Comparison of ENCODE assay signal across 15 mouse cellular contexts in genomic region chr12:76909218-76909617, GRCm38 (mm10). TPM values are rescaled to one million over a fixed set of nuclear protein-coding genes. Genes with fewer than 3 reads are reported as not detected.
DNase-seq lines count a peak whose midpoint lies in the region; ATAC-seq lines count a peak whose summit lies in the region.
"Had no signal": no experiment of that assay in that cellular context is flagged by ENCODE, and none has a peak within 500 bp of the region (broad histone marks: within the 10 kb centered on the region; RNA-seq: fewer than 3 reads in every experiment).

No protein-coding gene starts in this region.

- no peaks in the 10 kb centered on the region for H3K9me3 ChIP-seq in lung, embryonic 15.5 days
- H3K9me3 ChIP-seq in liver, embryonic 13.5 days (replicated peaks) = no peaks in the 10 kb centered on the region
- H3K9me3 ChIP-seq: limb, embryonic 15.5 days; megakaryocyte, embryonic 14.5 days had no signal

- no peaks in the 10 kb centered on the region for H3K4me1 ChIP-seq in lung, embryonic 15.5 days
- H3K4me1 ChIP-seq in liver, embryonic 13.5 days (replicated peaks) = peaks cover 70% of the 10 kb centered on the region
- H3K4me1 ChIP-seq: limb, embryonic 15.5 days had no signal

- H3K4me2 ChIP-seq in lung, embryonic 15.5 days = no peak overlapping the region
- peak overlapping the region; percentile 78 for H3K4me2 ChIP-seq in liver, embryonic 13.5 days
- H3K4me2 ChIP-seq: limb, embryonic 15.5 days had no signal

- no peak for DNase-seq in lung, postnatal 10 days
- DNase-seq in c-Kit-positive CD71-positive TER-119-positive erythroid progenitor cells, embryonic 14.5 days (ENCODE audit: low spot score) = peak; percentile 90
- peak; percentile 84 for DNase-seq in liver, embryonic 13.5 days
- peak; percentile 55 to 71 for DNase-seq in spleen, postnatal 36 days (ENCODE audit: low spot score in 2 of 2)
- DNase-seq in cerebellum, postnatal 25 days = no peak
- DNase-seq in left cerebral cortex, postnatal 10 days (ENCODE audit: extremely low spot score in 1 of 2, low spot score in 2 of 2) = no peak
- DNase-seq in layer of hippocampus, postnatal 14 days (ENCODE audit: low spot score in 2 of 2) = no peak
- DNase-seq: adrenal gland, postnatal 10 days; cerebellum, adult 18-20 months; right cerebral cortex, postnatal 14 days had no signal

- 69% methylated on average over 5 of the region's 5 CpGs for WGBS in lung, embryonic 15.5 days
- 19% methylated on average over 5 of the region's 5 CpGs for whole genome bisulfite sequencing in liver, embryonic 13.5 days (ENCODE audit: insufficient replicate concordance)

- no peak overlapping the region for H3K9ac ChIP-seq in lung, embryonic 15.5 days
- H3K9ac ChIP-seq in liver, embryonic 13.5 days = peak overlapping the region; percentile 90
- H3K9ac ChIP-seq: limb, embryonic 15.5 days had no signal

- H3K36me3 ChIP-seq in lung, embryonic 15.5 days = 0 out of 2 replicates have a peak, but pooled peaks cover 8% of the 10 kb centered on the region
- peaks cover 67% of the 10 kb centered on the region for H3K36me3 ChIP-seq in liver, embryonic 13.5 days

- no peaks in the 10 kb centered on the region for H3K27me3 ChIP-seq in lung, embryonic 15.5 days
- H3K27me3 ChIP-seq in liver, embryonic 13.5 days = no peaks in the 10 kb centered on the region
- H3K27me3 ChIP-seq: limb, embryonic 15.5 days; megakaryocyte, embryonic 14.5 days had no signal

- ATAC-seq in lung, embryonic 15.5 days (ENCODE audit: borderline replicate concordance, extremely low read depth, low FRiP score, low TSS enrichment) = peak; percentile 55; the same call in 1 of the 2 replicates
- ATAC-seq in liver, embryonic 13.5 days (ENCODE audit: low read depth) = peak; percentile 90
- ATAC-seq: forebrain, embryonic 14.5 days; hindbrain, embryonic 16.5 days had no signal

- intact Hi-C loops in left cerebral cortex, postnatal 10 days (cut with DNase I) = no loop called here

- H3K4me3 ChIP-seq in lung, embryonic 15.5 days = no peak overlapping the region
- peak overlapping the region; percentile 76 for H3K4me3 ChIP-seq in liver, embryonic 13.5 days (replicated peaks)
- H3K4me3 ChIP-seq: limb, embryonic 15.5 days; megakaryocyte, embryonic 14.5 days had no signal

- no peak overlapping the region for H3K27ac ChIP-seq in lung, embryonic 15.5 days
- peak overlapping the region; percentile 99 for H3K27ac ChIP-seq in liver, embryonic 13.5 days
- H3K27ac ChIP-seq: limb, embryonic 15.5 days had no signal

RNA-seq across cellular contexts. Expression of gene Max, which starts 52.8 kb away (rescaled TPM):
- polyA plus RNA-seq in lung, embryonic 15.5 days (2015; fragmentation: Nextera tagmentation; extraction: Ambion mirVana) = 13.1 and 13.3 TPM in 2 replicates
- polyA plus RNA-seq in liver, embryonic 13.5 days (2015; fragmentation: Nextera tagmentation; extraction: Ambion mirVana) = 9.1 and 10.3 TPM in 2 replicates
- 10 to 100 TPM; 76.2 to 78.5 TPM for total RNA-seq in left cerebral cortex, postnatal 10 days (2021)
- total RNA-seq in layer of hippocampus, postnatal 14 days (2021) = 10 to 100 TPM; 67.4 to 75.9 TPM

Comparison
In these comparisons a context has a peak if more than half of its experiments do, and no peak if none do; other contexts are left out.
1. DNase-seq: peak in c-Kit-positive CD71-positive TER-119-positive erythroid progenitor cells, embryonic 14.5 days (single experiment), liver, embryonic 13.5 days (single experiment) and spleen, postnatal 36 days (2 of 2); none in lung, postnatal 10 days (single experiment), cerebellum, postnatal 25 days (0 of 2), left cerebral cortex, postnatal 10 days (0 of 2) and layer of hippocampus, postnatal 14 days (0 of 2).